Mouse (Mus musculus) CH12.LX (cell line): Measurements from ENCODE around the gene Tspear. TPM values are rescaled to one million over a fixed set of nuclear protein-coding genes. Genes with fewer than 3 reads are reported as not detected.

ENCODE experiments used
- polyA plus RNA-seq: library from polyadenylated mRNA; unstranded; fragments of >175 nt; gene quantifications from 2 replicates; pipeline ENCODE4 v1.2.1, GENCODE M21; 2012; ENCODE audit warnings: low read depth; ENCODE audit not compliant: insufficient read length
- total RNA-seq, 2 experiments: library from RNA; depleted of rRNA; stranded (reverse); fragments of 300-350 nt in 1 of 2; fragments of >200 nt in 1 of 2; gene quantifications; 2 replicates each; pipeline ENCODE4 v1.2.3; 2012 to 2014

Tspear gene
- total and polyA plus RNA-seq, 3 experiments: 0.09 to 0.42 TPM; not detected in 1

Other genes starting within 250 kb of the Tspear start
Only the 20 nearest of the 30 such genes appear.
- gene Pttg1ip, start 104.8 kb upstream of the Tspear start, total RNA-seq (2012; rRNA removed): 20.7 and 21.7 TPM in 2 replicates
- gene Pttg1ip, start 104.8 kb upstream of the Tspear start, total RNA-seq (2014; rRNA removed): 24.2 and 25.3 TPM in 2 replicates
- gene Pttg1ip, start 104.8 kb upstream of the Tspear start, polyA plus RNA-seq: 18.9 and 20.3 TPM in 2 replicates
- gene Sumo3, start 80.5 kb upstream of the Tspear start, total RNA-seq (2012; rRNA removed): 54.4 and 57.2 TPM in 2 replicates
- 81.2 TPM in 2 replicates for gene Sumo3, start 80.5 kb upstream of the Tspear start, total RNA-seq (2014; rRNA removed)
- gene Sumo3, start 80.5 kb upstream of the Tspear start, polyA plus RNA-seq: 87.9 and 130 TPM in 2 replicates
- gene Gm49325, start 80.4 kb upstream of the Tspear start, total RNA-seq (2012; rRNA removed): 0.55 TPM in 1 of 2 replicates, not detected in the other
- 1.1 TPM in 1 of 2 replicates, not detected in the other for gene Gm49325, start 80.4 kb upstream of the Tspear start, total RNA-seq (2014; rRNA removed)
- gene Gm49325, start 80.4 kb upstream of the Tspear start, polyA plus RNA-seq: 26.9 and 54.0 TPM in 2 replicates
- gene Ube2g2, start 64.3 kb upstream of the Tspear start, total RNA-seq (2012; rRNA removed): 28.7 and 41.2 TPM in 2 replicates
- 32.6 and 40.8 TPM in 2 replicates for gene Ube2g2, start 64.3 kb upstream of the Tspear start, total RNA-seq (2014; rRNA removed)
- 59.4 and 72.2 TPM in 2 replicates for gene Ube2g2, start 64.3 kb upstream of the Tspear start, polyA plus RNA-seq
- not detected in 2 replicates for gene Gm19402, start 4.2 kb downstream of the Tspear start, total RNA-seq (2012; rRNA removed)
- not detected in 2 replicates for gene Gm19402, start 4.2 kb downstream of the Tspear start, total RNA-seq (2014; rRNA removed)
- not detected in 2 replicates for gene Gm19402, start 4.2 kb downstream of the Tspear start, polyA plus RNA-seq
- gene Gm9508, start 10.7 kb downstream of the Tspear start, total RNA-seq (2012; rRNA removed): not detected in 2 replicates
- not detected in 2 replicates for gene Gm9508, start 10.7 kb downstream of the Tspear start, total RNA-seq (2014; rRNA removed)
- not detected in 2 replicates for gene Gm9508, start 10.7 kb downstream of the Tspear start, polyA plus RNA-seq
- not detected in 2 replicates for gene Gm10272, start 20.1 kb downstream of the Tspear start, total RNA-seq (2012; rRNA removed)
- not detected in 2 replicates for gene Gm10272, start 20.1 kb downstream of the Tspear start, total RNA-seq (2014; rRNA removed)
- not detected in 2 replicates for gene Gm10272, start 20.1 kb downstream of the Tspear start, polyA plus RNA-seq
- gene Gm10024, start 24.9 kb downstream of the Tspear start, total RNA-seq (2012; rRNA removed): not detected in 2 replicates
- not detected in 2 replicates for gene Gm10024, start 24.9 kb downstream of the Tspear start, total RNA-seq (2014; rRNA removed)
- not detected in 2 replicates for gene Gm10024, start 24.9 kb downstream of the Tspear start, polyA plus RNA-seq
- gene Gm10142, start 29.2 kb downstream of the Tspear start, total RNA-seq (2012; rRNA removed): not detected in 2 replicates
- gene Gm10142, start 29.2 kb downstream of the Tspear start, total RNA-seq (2014; rRNA removed): not detected in 2 replicates
- gene Gm10142, start 29.2 kb downstream of the Tspear start, polyA plus RNA-seq: not detected in 2 replicates
- not detected in 2 replicates for gene Krtap12-1, start 34.0 kb downstream of the Tspear start, total RNA-seq (2012; rRNA removed)
- gene Krtap12-1, start 34.0 kb downstream of the Tspear start, total RNA-seq (2014; rRNA removed): not detected in 2 replicates
- gene Krtap12-1, start 34.0 kb downstream of the Tspear start, polyA plus RNA-seq: not detected in 2 replicates
- gene Gm10100, start 39.9 kb downstream of the Tspear start, total RNA-seq (2012; rRNA removed): not detected in 2 replicates
- not detected in 2 replicates for gene Gm10100, start 39.9 kb downstream of the Tspear start, total RNA-seq (2014; rRNA removed)
- gene Gm10100, start 39.9 kb downstream of the Tspear start, polyA plus RNA-seq: not detected in 2 replicates
- not detected in 2 replicates for gene Gm18596, start 56.1 kb downstream of the Tspear start, total RNA-seq (2012; rRNA removed)
- not detected in 2 replicates for gene Gm18596, start 56.1 kb downstream of the Tspear start, total RNA-seq (2014; rRNA removed)
- gene Gm18596, start 56.1 kb downstream of the Tspear start, polyA plus RNA-seq: not detected in 2 replicates
- gene Gm9736, start 64.8 kb downstream of the Tspear start, total RNA-seq (2012; rRNA removed): not detected in 2 replicates
- not detected in 2 replicates for gene Gm9736, start 64.8 kb downstream of the Tspear start, total RNA-seq (2014; rRNA removed)
- not detected in 2 replicates for gene Gm9736, start 64.8 kb downstream of the Tspear start, polyA plus RNA-seq
- not detected in 2 replicates for gene Gm3233, start 73.1 kb downstream of the Tspear start, total RNA-seq (2012; rRNA removed)
- not detected in 2 replicates for gene Gm3233, start 73.1 kb downstream of the Tspear start, total RNA-seq (2014; rRNA removed)
- gene Gm3233, start 73.1 kb downstream of the Tspear start, polyA plus RNA-seq: not detected in 2 replicates
- not detected in 2 replicates for gene Gm3238, start 84.8 kb downstream of the Tspear start, total RNA-seq (2012; rRNA removed)
- not detected in 2 replicates for gene Gm3238, start 84.8 kb downstream of the Tspear start, total RNA-seq (2014; rRNA removed)
- gene Gm3238, start 84.8 kb downstream of the Tspear start, polyA plus RNA-seq: not detected in 2 replicates
- not detected in 2 replicates for gene Gm7138, start 90.4 kb downstream of the Tspear start, total RNA-seq (2012; rRNA removed)
- not detected in 2 replicates for gene Gm7138, start 90.4 kb downstream of the Tspear start, total RNA-seq (2014; rRNA removed)
- gene Gm7138, start 90.4 kb downstream of the Tspear start, polyA plus RNA-seq: not detected in 2 replicates
- not detected in 2 replicates for gene Gm3250, start 96.0 kb downstream of the Tspear start, total RNA-seq (2012; rRNA removed)
- not detected in 2 replicates for gene Gm3250, start 96.0 kb downstream of the Tspear start, total RNA-seq (2014; rRNA removed)
- gene Gm3250, start 96.0 kb downstream of the Tspear start, polyA plus RNA-seq: not detected in 2 replicates
- gene Gm7137, start 101.6 kb downstream of the Tspear start, total RNA-seq (2012; rRNA removed): not detected in 2 replicates
- not detected in 2 replicates for gene Gm7137, start 101.6 kb downstream of the Tspear start, total RNA-seq (2014; rRNA removed)
- not detected in 2 replicates for gene Gm7137, start 101.6 kb downstream of the Tspear start, polyA plus RNA-seq
- not detected in 2 replicates for gene Gm9639, start 108.5 kb downstream of the Tspear start, total RNA-seq (2012; rRNA removed)
- gene Gm9639, start 108.5 kb downstream of the Tspear start, total RNA-seq (2014; rRNA removed): not detected in 2 replicates
- gene Gm9639, start 108.5 kb downstream of the Tspear start, polyA plus RNA-seq: not detected in 2 replicates
- gene Gm19668, start 112.6 kb downstream of the Tspear start, total RNA-seq (2012; rRNA removed): not detected in 2 replicates
- not detected in 2 replicates for gene Gm19668, start 112.6 kb downstream of the Tspear start, total RNA-seq (2014; rRNA removed)
- gene Gm19668, start 112.6 kb downstream of the Tspear start, polyA plus RNA-seq: not detected in 2 replicates